Mouse (Mus musculus) ES-E14 (cell line): ENCODE data around the gene Polr1d. TPM values are rescaled to one million over a fixed set of nuclear protein-coding genes. Genes with fewer than 3 reads are reported as not detected.
A peak's percentile ranks its signal among the peaks of the same experiment; 100 is the strongest.

Experiments
- DNase-seq: peaks from one replicate; pipeline ENCODE4 v3.0.0-alpha.2; 2013; ENCODE audit warnings: low read depth, low spot score
- H3K27ac ChIP-seq: 2 replicates; pipeline ENCODE4 v1.5.1; 2012; ENCODE audit warnings: low read depth, mild to moderate bottlenecking, low read length, moderate library complexity, mixed read lengths; ENCODE audit not compliant: poor library complexity, insufficient read depth, severe bottlenecking
- H3K36me3 ChIP-seq: 2 replicates; pipeline ENCODE4 v1.6.1; 2012; ENCODE audit warnings: mild to moderate bottlenecking, low read length, moderate library complexity, mixed read lengths; ENCODE audit not compliant: control insufficient read depth, poor library complexity, insufficient read depth, severe bottlenecking
- H3K4me1 ChIP-seq, 2 experiments: fragments of 150-350 bp in 1 of 2; sonication (generic) in 1 of 2; 2 replicates each; pipeline ENCODE4 v1.6.1; 2012; ENCODE audit warnings: low read length in 2 of 2, mild to moderate bottlenecking in 1 of 2, mixed read lengths in 1 of 2; ENCODE audit not compliant: control insufficient read depth in 2 of 2, insufficient read depth in 2 of 2, poor library complexity in 1 of 2
- H3K4me3 ChIP-seq, 2 experiments: fragments of 150-350 bp in 1 of 2; sonication (generic) in 1 of 2; 2 replicates each; pipeline ENCODE4 v1.5.1; 2012; ENCODE audit warnings: low read length in 2 of 2, low read depth in 1 of 2, mild to moderate bottlenecking in 1 of 2, mixed read lengths in 1 of 2; ENCODE audit not compliant: insufficient read depth in 1 of 2, poor library complexity in 1 of 2, severe bottlenecking in 1 of 2
- H3K9ac ChIP-seq: 2 replicates; pipeline ENCODE4 v1.6.1; 2012; ENCODE audit warnings: low read depth, mild to moderate bottlenecking, low read length, mixed read lengths; ENCODE audit not compliant: poor library complexity, insufficient read depth, severe bottlenecking
- H3K9me3 ChIP-seq: fragments of 150-350 bp; sonication (generic); 2 replicates; pipeline ENCODE4 v1.6.1; 2012; ENCODE audit warnings: low read depth, mild to moderate bottlenecking, low read length; ENCODE audit not compliant: control insufficient read depth, insufficient read depth
- CHD2 ChIP-seq: IDR thresholded peaks from 2 replicates; pipeline ENCODE4 v1.6.1; 2014; ENCODE audit warnings: mild to moderate bottlenecking, low read depth, low read length, inconsistent platforms
- HCFC1 ChIP-seq: IDR thresholded peaks from 2 replicates; pipeline ENCODE4 v1.6.1; 2012; ENCODE audit warnings: low read length, inconsistent platforms, borderline replicate concordance; ENCODE audit not compliant: insufficient read depth
- MAFK ChIP-seq: IDR thresholded peaks from 2 replicates; pipeline ENCODE4 v1.6.1; 2014; ENCODE audit warnings: mild to moderate bottlenecking, low read depth, low read length, inconsistent platforms; ENCODE audit not compliant: insufficient read depth
- ZC3H11A ChIP-seq: IDR thresholded peaks from 2 replicates; pipeline ENCODE4 v1.6.1; 2012; ENCODE audit warnings: low read depth, mild to moderate bottlenecking, inconsistent platforms, low read length, borderline replicate concordance
- ZNF384 ChIP-seq: IDR thresholded peaks from 2 replicates; pipeline ENCODE4 v1.6.1; 2012; ENCODE audit warnings: low read depth, low read length, inconsistent platforms
- in situ Hi-C, 2 experiments: fragments of 600-800 bp; cut with MboI; formaldehyde crosslinking; loops; one replicate each; pipeline ENCODE4 v1.15.1; 2025; ENCODE audit warnings: low sequenced_read_pairs in 2 of 2, inconsistent platforms in 1 of 2; ENCODE audit not compliant: unreplicated experiment in 2 of 2
- total RNA-seq: library from RNA; depleted of rRNA; stranded (reverse); fragments of 300-350 nt; gene quantifications from 2 replicates; pipeline ENCODE4 v1.2.3, GENCODE M21; 2012

Polr1d gene
- total RNA-seq, 1 experiment, result 160 TPM

DNA sequence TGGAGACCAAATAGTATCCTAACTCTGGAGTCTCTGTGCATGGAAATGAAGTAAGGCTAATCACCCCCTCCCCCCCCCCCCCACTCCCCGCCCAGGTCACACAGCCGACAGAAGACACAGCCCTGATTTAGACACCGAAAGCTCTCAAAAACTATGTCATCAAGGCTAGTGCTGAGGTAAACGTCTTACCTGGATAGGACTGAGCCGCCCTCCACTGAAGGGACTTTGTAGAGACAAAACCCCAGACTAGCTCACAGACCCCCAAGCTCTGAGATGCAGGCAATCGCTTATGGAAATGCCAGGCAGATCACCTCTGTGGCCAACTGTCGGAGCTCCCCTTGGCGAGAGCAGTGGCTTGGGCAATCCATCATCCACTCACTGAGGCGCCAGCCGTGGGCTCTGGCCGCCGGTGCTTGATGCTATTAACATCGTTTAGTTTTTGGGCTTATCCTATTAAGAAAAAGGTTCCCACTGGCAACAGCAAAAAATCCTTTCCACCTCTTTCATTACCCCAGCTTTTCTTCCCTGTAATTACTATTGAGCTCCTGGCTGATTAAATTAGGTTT is 78.0 kb downstream of the Polr1d start:
- Histone ChIP-seq H3K9ac (peak overlapping the region; percentile 69; the same call in 1 of the 2 replicates), H3K36me3 (no peaks in the 10 kb centered on the region), H3K4me1 (peaks cover 8 to 24% of the 10 kb centered on the region in 2 experiments), H3K9me3 (no peaks in the 10 kb centered on the region), H3K4me3 (peak overlapping the region; percentile 14 to 35; a peak in 3 of 4 replicates), H3K27ac (peak overlapping the region; percentile 84)
- TF ChIP-seq CHD2 (no peak), ZC3H11A (no peak), ZNF384 (no peak), MAFK (no peak), HCFC1 (no peak)
- in situ Hi-C loops, result no loop called here
- DNase-seq, result no peak

GRCm38 (mm10) chr5:147155449-147156133 is 78.7 kb downstream of the Polr1d start:
- in situ Hi-C loops, result no loop called here
- Histone ChIP-seq H3K36me3 (no peaks in the 10 kb centered on the region), H3K9ac (peak overlapping the region; percentile 66; the same call in 1 of the 2 replicates), H3K4me3 (peak overlapping the region; percentile 27 to 35), H3K27ac (peak overlapping the region; percentile 99), H3K9me3 (no peaks in the 10 kb centered on the region), H3K4me1 (peaks cover 7 to 26% of the 10 kb centered on the region in 2 experiments)
- TF ChIP-seq ZC3H11A, result no peak
- peak; percentile 66 for DNase-seq

DNA sequence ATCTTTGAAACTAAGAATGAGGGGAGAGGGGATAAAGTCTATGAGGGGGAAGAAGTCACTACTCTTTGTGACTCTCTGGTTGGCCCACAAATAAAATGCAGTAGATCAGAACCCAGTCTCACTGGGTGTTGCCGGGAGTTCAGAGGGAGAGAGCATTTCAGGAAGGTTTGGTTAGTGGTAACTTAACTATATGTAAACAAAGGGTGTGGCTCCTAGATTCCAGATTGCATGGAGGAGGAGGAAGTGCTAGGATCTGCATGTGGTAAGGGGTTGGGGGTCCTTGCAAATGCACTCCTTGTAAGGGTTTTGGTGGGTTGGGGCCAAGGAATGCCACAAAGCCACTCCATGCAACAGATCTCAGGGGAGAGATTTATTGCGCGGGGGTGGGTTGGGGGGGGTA is 79.5 kb downstream of the Polr1d start:
- H3K4me1 ChIP-seq, result peaks cover 7 to 27% of the 10 kb centered on the region in 2 experiments
- in situ Hi-C loops, result no loop called here
- H3K4me3 ChIP-seq, result no peak overlapping the region; a peak in 1 of 4 replicates
- H3K9me3 ChIP-seq, result no peaks in the 10 kb centered on the region
- DNase-seq, result no peak
- peak overlapping the region; percentile 99; the same call in 1 of the 2 replicates for H3K27ac ChIP-seq
- peak overlapping the region; percentile 66; the same call in 1 of the 2 replicates for H3K9ac ChIP-seq
- TF ChIP-seq ZC3H11A (no peak), HCFC1 (no peak), MAFK (no peak), CHD2 (no peak), ZNF384 (no peak)
- no peaks in the 10 kb centered on the region for H3K36me3 ChIP-seq

GRCm38 (mm10) chr5:147157441-147157840 is 80.6 kb downstream of the Polr1d start:
- Histone ChIP-seq H3K4me1 (peaks cover 7 to 27% of the 10 kb centered on the region in 2 experiments), H3K36me3 (no peaks in the 10 kb centered on the region), H3K4me3 (no peak overlapping the region), H3K27ac (peak overlapping the region; percentile 99; the same call in 1 of the 2 replicates), H3K9me3 (no peaks in the 10 kb centered on the region), H3K9ac (no peak overlapping the region; the same call in 1 of the 2 replicates)
- DNase-seq, result no peak
- no peak for TF ChIP-seq HCFC1
- TF ChIP-seq ZC3H11A, result no peak
- no peak for TF ChIP-seq ZNF384
- no peak for TF ChIP-seq MAFK
- no peak for TF ChIP-seq CHD2
- in situ Hi-C loops, result no loop called here
